Mouse (Mus musculus) inflammation-experienced regulatory T-cells, adult 16 weeks (primary cell): ENCODE measurements around the gene Neu3. TPM values are rescaled to one million over a fixed set of nuclear protein-coding genes. Genes with fewer than 3 reads are reported as not detected.

Source experiments
- polyA plus RNA-seq: library from polyadenylated mRNA; unstranded; fragments of 100-300 nt; shearing (Covaris generic); gene quantifications from one replicate; pipeline ENCODE4 v1.2.1, GENCODE M21; 2017

The Neu3 gene
- 39.6 TPM for polyA plus RNA-seq

DNA sequence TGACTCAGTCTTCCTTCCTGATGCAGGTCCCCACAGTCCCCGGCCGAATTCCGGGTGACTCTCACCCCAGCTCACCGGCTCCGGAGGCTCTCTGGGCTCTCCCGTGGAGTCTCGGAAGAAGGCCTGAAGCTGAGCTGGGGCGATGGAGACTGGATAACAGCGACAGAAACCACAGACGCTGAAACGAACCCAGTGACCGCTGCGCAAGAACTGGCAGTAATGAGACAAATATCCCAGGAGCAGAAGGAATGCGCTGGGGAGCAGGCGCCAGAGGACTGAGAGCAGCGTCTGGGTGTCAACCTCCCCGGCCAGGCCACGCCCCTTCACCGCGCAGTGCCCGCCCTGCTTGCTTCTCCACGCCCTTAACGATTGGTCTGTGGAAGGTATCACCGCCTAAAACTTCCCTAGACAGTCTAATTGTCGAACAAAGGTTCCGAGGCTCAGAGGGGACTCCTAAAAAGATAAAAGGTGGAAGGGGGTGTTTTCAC is at the start of gene Neu3:
TSS of gene Neu3 (minus strand) at position 335 of the 488 bp plus-strand sequence.

DNA sequence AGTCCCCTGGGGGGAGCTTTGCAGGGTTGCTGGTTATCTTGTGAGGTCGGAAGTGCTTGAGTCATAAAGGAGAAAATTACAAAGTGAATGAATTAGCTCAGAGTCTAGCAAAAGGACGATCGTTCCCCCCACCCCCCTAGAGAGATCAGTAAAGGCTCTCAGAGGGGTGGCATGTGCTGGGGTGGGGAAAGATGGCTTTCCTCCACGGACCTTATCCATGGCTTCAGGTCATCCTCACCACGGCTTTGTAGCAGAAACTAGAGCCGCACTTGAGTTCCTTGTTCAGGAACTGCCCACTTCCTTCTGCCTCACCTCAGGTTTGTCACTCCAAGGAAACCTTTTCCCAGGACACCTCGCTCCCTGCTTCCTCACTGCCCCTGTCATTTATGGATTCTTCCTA is 35.1 kb upstream of the Neu3 start, which contains the start of gene Spcs2:
TSS of gene Spcs2 (minus strand) at position 101 of the 400 bp plus-strand sequence.

DNA sequence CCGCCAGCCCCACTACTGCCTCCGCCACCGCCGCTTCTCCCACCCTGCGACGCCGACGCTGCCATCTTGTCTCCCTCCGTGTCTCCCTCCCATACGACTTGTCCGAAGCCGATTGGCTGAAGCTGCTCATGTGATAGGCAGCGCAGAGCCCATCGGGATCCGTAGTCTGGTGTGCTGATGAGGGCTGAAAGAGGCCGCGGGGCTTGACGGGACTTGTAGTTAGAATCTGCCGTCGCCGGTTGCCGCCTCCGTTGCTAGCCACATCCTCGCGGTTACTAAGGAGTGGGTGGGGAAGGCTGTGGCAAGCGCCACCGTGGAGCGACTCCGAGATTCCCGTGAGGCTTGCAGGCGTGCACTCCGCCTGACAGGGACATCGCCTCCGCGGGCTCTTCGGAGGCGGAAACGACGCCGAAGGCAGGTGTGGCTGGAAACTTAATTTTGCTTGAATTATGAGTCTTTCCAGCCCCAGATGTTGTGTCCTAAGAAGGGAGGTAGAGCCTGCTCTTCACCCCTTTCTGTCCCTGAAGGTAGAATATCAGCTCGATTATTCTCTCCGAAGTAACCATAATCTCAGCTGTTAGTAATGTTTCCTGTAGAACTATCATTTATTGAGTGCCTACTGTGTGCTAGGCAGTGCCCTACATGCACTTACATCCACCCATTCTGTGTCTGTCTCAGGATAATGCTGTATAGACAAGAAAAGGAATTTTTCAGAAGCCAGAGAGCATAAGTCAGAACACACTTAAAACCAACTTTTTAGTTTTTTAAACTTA is 30.8 kb upstream of the Neu3 start, which contains the start of gene Xrra1:
TSS of gene Xrra1 (plus strand) at position 304 of the 773 bp plus-strand sequence.

DNA sequence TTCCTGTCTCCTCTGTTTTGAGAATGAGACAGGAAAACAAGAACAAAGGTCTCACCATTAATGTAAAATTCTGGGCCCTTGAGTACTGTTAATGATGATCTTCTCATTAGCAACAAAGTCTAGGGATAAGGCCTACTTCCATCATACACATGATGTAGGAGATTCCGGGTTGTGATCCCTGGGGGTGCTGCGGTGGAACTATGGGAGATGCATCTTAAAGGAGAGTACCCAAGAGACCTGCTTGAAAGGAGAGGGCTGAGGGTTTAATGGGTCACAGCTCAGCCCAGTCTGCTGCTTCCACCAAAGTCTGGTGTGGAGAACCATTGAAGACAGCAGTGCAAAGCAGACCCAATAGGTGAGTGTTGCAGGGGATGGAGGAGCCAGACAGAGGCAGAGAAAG is 65.0 kb downstream of the Neu3 start, which contains the start of gene Olfr521:
TSS of gene Olfr521 (plus strand) at position 301 of the 400 bp plus-strand sequence.

Other genes starting within 250 kb of the Neu3 start
- gene Tpbgl, start 201.3 kb downstream of the Neu3 start, polyA plus RNA-seq: 0.10 TPM
- 0.77 TPM for gene Slco2b1, start 117.1 kb downstream of the Neu3 start, polyA plus RNA-seq
- not detected for gene Olfr520, start 98.1 kb downstream of the Neu3 start, polyA plus RNA-seq
- not detected for gene Olfr521, start 64.9 kb downstream of the Neu3 start, polyA plus RNA-seq
- 0.16 TPM for gene Xrra1, start 30.7 kb upstream of the Neu3 start, polyA plus RNA-seq
- 517 TPM for gene Spcs2, start 35.0 kb upstream of the Neu3 start, polyA plus RNA-seq
- gene Rnf169, start 152.0 kb upstream of the Neu3 start, polyA plus RNA-seq: 4.4 TPM
- not detected for gene Chrdl2, start 177.8 kb upstream of the Neu3 start, polyA plus RNA-seq